Mouse (Mus musculus) cerebellum, postnatal 36 days (tissue): ENCODE results near the gene Taf5.
A peak's percentile ranks its signal among the peaks of the same experiment; 100 is the strongest.

Experiments
- DNase-seq, 2 experiments: peaks; one replicate each; pipeline ENCODE4 v3.0.0; 2021 to 2022; ENCODE audit warnings: mixed read lengths in 2 of 2

Gene Taf5

DNA sequence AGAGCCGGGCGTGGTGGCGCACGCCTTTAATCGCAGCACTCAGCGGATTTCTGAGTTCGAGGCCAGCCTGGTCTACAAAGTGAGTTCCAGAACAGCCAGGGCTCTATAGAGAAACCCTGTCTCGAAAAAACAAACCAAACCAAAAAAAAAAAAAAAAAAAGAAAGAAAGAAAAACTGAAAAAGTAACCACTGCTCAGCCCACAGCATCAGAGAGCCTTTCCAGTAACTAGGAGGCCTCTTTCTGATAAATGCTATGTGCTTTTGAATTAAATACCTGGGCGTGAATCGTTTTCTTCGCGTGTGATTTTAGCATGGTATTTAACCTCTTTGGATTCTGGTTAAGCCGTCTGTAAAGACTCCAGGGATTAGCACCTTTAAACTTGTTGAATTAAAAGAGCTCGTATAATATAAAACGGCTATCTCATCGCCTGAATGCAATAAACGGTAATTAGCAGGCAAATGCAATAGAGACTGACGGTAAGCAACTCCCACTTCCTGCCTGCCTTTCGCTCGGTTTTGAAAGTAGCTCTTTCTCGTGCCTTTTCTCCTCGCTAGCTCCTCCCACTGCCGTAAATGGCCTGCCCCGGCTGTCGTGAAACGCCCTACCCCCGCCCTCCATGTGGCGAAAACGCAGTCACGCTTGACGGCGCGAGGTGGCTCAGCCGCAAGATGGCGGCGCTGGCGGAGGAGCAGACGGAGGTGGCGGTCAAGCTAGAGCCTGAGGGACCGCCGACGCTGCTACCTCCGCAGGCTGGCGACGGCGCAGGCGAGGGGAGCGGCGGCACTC lies at the start of gene Taf5:
Gene Taf5, plus strand, starts transcription at position 651 of the 787 bp plus-strand sequence.
- peak; percentile 96 to 97 for DNase-seq

DNA sequence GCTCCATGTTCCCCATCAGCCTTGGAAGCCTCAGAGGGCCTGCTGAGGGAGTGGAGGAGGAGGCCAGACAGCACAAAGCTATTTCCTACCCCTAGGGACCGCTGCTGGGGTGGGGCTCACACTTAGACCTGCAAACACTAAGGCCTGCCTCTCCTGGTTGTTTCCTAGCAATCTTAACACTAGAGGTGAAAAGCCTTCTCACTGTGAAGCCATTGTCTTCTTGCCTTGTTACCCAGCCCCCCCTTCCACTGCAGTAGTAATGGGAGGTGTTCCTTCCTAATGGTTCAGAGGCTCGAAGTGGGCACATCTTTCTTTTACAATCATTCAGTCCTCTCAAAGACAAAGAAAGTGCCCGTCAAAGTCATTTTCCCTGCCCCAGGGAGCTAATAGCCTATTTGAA lies 49.7 kb upstream of the Taf5 start:
- no peak for DNase-seq

DNA sequence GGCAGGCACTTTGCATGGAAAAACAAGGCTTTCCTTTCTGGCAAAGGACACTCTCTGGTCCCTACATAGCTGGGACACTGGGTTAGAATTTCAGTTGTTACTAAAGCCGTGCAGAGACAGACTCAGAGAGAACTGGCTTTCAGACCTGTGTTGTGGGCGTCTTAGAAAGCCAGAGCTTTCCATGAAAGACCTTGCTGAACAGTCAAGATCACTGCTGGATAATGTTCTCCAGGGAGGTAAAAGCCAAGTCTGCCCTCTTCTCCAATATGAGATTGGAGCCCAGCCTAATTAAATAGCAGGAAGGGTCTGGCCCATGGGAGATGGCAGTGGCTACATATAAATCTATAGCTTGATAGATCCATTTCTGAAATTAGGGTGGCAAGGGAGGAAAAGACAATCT lies 49.2 kb upstream of the Taf5 start:
- no peak for DNase-seq

DNA sequence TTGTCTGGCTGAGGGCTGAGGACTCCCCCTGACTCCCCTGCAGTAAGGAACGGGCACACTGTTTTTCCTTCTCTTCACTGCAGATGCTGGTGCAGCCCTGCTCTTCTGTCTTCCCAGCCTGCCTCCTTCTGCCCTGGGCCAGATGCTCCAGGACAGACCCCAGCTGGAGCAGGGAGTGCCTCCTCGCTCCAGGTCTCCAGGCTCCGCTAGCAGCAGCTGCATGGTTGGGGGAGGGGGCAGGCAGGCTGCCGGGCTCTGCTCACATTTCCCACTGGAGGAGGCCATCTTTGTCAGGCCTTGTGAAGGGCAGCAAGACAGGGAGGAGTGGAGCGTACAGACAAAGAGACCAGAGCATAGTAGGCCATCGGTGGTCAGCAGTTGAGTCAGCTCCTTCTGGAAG lies 48.2 kb upstream of the Taf5 start:
- DNase-seq = peak in 1 of 2 experiments; percentile 22

DNA sequence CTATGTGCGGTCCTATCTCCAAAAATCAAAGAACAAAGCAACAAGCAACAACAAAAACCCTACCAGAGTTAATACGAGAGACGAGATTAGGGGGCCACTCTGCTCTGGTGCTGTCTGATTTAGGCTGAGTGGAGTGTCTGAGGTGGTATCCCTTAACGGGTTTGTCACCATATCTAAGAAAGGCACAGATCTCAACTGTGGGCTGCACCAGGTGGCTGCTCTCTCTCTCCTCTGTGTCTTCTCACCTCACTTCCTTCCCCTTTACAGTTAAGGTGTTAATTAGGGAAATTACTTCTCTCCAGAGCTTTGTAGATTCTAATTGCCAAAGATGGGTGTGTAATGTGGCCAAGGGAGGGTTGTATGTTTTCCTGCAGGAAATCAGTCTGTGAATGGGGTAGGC lies 44.8 kb upstream of the Taf5 start:
- no peak for DNase-seq

DNA sequence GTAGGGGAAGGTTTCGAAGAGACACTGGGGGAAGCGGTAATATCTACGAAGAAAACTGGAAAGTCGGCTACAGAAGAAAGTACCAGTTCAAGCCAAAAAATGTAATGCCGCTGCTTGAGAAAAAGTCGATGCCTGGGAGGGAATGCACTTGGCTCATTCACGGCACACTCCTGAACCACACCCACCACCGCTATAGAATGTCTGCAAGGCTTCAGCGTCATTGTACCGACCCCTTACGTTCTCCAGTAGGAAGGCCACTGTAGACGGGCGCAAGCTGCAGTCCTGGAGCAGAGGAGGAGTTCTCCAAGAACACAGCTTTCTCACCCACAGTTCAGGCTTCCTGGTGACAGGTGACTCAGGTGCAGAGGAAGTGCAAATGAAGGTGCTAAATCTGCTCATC lies 44.0 kb upstream of the Taf5 start:
- DNase-seq = no peak

DNA sequence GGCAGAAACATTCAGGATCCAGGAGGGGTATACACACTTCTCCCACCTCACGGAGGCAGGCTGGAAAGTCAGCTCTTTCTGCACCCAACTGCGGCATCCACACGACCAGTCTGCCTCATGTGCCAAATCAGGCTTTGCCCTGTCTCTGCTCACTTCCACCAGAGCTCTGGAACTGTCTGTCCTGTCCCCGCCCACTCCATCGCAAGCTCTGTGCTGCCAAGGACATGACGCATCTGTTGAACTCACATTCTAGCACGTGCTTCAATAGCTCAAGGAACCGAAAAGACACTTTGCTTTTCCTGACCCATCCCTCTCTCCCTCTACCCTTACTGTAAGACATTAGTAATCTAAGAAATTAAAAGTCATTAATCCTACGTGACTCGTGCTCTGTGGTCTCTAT lies 42.6 kb upstream of the Taf5 start:
- no peak for DNase-seq

DNA sequence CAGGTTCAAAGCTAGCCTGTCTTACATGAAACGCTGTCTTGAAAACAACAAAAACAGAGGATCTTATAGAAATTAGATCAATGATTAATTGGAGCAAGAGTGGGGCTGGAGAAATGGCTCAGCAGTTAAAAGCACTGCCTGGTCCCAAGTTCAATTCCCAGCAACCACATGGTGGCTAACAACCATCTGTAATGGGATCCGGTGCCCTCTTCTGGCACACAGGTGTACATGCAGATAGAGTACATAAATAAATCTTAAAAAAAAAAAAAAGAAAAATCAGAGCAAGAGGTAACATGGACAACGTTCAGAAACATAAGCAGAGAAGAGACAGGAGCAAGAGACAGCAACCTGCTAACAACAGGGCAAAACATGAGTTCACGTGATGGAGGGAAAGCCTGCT lies 41.0 kb upstream of the Taf5 start:
- DNase-seq = no peak

DNA sequence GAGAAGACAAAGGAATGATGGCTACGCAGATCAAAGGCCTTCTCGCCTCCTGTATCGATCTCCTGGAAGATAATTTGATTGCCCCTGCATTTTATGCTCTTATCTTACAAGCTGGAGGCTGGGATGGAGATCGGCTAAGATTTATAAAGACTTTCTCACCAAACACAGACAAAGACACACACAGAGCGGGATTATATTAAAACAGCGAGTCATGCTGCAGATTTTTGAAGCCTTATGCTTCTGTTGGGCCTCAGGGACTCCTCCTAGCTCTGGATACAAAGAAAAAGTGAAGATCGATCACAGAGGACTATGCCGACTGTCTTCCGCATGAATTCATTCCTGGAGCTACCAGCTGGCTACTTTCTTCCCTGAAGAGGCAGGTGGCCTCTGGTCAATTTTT lies 37.8 kb upstream of the Taf5 start:
- DNase-seq = no peak

DNA sequence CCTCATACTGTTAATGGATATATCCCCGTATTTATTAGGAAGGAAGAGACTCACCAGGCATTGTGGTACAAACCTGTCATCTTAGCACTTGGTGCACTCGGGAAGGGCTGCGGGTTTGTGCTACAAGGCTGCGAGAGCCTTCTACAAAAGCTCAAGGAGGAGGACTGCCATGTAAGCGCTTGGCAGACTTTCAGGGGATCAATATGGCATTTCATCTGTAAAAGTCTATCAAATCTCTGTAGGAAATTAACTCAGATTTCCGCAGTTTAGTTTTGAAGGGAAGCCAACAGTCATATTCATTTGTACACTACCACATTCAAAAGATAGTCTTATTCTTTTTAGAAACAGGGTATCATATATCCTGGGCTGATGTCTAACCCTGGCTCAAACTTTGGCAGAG lies 35.8 kb upstream of the Taf5 start:
- no peak for DNase-seq

DNA sequence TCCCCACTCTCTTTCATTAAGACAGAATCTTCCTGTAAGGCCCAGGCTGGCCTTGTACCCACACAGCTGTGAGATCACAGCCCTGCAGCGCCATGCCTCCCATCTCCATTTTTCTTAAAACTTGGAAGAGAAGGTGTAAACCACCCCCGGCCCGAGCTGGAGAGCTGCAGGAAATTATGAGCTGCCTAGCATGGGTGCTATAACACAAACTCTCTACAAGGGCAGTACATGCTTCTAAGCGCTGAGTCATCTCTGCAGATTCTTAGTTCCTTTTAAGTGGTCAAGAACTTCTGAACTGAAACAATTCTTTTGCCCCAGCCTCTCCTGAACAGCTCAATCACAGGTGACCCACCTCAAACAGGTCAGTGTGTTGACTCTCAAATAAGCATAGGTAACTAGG lies 32.6 kb upstream of the Taf5 start:
- DNase-seq = no peak

DNA sequence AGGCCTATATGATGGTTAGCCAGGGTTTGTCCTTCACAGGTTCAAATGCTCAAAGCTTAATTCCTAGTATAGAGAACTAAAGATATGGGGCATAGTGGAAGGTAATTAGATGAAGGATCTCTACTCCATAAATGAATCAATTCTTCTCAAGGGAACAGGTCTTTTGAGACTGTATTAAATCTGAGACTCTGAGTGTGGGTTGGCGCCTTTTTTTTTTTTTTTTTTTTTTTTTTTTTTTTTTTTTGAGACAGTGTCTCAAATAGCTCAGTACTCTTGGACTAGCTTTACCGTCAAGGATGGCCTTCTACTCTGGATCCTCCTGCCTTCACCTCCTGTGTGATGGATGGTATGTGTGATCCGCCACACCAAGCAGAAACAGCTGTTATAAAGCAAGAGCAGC lies 30.9 kb upstream of the Taf5 start:
- DNase-seq = no peak

DNA sequence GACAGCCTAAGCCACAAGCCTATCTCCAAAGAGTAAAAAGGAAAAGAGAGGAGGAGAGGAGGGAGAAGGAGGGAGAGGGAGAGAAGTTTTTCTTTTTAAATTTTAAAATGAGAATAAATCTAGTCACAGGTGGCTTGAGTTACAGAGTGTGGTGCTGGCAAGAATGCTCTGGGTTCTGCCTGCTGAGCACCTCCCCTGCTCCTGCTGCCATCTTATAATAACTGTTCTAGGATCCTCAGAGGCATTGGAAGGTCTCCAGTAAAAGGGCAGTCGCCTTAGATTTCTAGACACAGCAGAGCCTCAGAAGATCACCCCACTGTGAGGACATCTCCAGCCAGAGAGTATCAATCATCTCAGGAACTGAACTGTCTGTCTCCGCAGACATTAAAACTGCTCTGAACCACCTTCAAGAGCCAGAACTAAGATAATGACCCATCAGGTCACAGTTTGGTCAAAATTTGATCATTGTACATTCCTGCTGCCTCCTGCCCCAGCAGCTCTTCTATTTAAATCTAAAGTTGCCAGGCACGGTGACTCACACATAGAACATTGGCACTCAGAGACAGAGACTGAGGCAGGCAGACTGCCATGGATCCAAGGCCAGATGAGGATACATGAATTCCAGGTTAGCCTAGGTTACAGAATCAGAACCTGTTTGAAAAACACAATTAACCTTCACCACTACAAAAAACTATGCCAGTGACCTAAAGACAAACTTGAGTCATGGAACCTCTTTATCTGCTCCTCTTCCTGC lies 26.6 kb upstream of the Taf5 start:
- DNase-seq = no peak

DNA sequence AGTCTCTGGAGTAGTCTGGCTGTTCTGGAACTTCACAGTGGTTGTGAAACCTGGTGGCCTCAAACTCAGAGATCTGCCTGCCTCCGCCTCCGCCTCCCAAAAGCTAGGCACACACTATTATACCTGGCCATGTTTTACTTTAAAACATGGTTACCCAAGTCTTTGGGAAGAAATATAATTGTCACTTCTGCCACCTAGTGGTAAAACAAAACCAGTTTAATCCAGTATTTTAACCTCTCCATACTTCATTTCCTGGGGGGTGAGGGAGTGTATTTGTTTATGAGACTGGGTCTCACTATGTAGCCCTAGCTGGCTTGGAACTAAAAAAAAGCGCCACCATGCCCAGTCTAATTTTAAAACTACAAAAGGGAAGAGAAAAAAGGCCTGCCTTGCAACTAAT lies 23.9 kb upstream of the Taf5 start:
- DNase-seq = no peak

DNA sequence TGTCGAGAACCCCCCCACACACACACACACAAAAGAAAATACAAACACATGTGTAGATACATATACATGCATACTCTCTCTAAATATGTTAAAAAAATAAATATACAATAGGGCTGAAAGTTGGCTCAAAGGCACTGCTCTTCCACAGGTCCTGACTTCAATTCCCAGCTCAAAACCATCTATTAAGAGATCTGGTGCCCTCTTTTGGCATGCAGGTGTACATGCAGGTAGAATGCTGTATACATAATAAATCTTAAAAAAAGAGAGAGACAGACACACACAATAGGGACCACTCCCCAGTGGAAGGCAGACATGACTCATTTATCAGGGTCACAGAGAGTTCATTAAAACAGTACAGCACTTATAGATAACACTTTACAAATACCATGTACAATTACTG lies 21.2 kb upstream of the Taf5 start:
- DNase-seq = no peak

DNA sequence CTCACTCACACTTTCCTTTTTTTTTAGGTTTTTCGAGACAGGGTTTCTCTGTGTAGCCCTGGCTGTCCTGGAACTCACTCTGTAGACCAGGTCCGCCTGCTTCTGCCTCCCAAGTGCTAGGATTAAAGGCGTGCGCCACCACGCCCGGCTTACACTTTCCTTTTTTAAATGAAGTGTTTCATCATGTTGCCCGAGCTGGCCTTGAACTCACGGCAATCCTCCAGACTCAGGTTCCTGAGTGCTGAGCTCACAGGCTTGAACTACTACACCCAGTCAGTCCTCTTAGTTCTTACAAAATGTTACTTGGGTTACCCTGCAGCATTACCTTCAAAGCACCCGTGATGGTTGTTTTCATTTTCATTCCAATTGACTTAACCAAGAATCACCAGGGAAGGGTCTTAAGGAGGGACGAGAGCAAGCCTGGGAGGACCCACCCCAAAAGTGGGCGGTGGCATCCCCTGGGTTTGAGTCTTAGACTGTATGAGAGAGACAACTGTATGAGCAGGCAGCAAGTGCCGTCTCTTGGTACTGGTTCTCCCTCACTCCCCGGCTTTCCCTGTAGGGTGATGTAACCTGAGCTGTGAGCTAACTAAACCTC lies 20.2 kb upstream of the Taf5 start:
- DNase-seq = no peak

DNA sequence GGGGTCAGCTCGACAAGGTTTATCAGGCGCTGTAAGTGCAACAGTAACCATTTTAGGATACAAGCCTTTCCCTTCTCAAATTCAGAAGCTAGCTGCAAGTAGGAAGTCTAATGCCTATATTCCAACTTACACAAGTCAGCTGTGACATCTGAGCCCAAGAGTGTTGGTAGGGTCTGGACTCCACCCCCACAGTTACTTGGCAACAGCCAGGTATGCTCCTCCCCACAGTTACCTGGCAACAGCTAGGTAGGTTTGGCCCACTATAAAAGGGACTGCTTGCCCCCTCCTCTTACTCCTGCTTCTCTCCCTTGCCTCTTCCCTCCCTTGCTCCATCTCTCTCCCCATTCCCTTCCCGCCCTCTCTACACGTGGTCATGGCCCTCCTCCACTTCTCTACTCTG lies 18.5 kb upstream of the Taf5 start:
- DNase-seq = no peak

DNA sequence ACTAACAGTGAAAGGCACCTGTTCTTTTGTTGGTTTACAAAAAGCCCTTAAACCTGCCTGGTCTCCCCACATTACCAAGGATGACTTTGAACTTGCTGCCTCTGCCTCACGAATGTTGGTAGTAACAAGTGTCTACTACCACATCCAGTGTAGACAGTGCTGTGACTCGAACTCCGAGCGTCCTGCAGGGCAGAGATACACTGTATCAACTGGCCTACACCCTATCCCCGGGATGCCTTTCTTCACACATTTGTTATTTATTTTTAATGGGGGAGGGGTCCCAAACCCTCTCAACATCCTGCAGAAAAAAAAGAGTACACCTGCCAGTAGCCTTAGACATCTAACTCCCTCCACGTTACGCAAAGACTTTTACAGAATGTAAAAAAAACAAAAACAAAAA lies 17.7 kb upstream of the Taf5 start:
- DNase-seq = no peak

DNA sequence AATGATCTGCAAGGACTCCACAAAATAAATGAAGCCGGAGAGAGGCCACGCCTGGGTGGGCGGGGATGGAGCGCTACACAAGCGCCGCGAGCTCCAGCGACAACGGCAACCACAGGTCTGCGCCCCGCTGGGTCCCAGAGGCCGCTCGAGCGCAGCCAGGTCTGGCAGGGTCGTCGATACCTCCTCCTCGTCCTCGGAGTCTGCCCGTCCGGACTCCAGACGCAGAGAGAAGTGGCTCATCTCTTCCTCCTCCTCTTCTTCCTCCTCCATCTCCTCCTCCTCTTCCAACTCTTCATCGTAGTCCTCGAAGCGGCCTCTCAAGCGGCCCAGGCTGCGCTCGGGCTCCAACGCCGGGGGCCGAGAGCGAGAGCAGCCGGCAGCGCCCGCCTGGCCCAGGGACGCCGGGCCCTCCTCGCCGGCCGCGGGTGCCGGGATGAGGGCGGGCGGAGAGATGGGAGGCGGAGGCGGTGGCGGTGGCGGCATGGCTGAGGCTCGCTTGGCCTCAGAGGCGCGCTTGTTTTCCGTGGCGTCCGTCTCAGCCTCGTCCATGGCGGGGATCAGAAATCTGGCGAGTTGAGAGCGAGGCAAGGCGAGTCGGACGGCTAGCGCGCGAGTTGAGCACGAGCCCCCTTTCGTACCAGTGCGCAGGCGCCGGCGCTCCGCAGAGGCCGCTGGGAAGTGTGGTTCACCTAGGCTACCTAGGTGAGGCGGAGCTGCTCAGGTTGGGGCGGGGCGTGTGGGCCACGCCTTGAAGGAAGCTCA lies 17.1 kb upstream of the Taf5 start, which contains the start of gene Pcgf6:
Gene Pcgf6, minus strand, starts transcription at position 636 of the 762 bp plus-strand sequence.
- peak; percentile 88 to 89 for DNase-seq

DNA sequence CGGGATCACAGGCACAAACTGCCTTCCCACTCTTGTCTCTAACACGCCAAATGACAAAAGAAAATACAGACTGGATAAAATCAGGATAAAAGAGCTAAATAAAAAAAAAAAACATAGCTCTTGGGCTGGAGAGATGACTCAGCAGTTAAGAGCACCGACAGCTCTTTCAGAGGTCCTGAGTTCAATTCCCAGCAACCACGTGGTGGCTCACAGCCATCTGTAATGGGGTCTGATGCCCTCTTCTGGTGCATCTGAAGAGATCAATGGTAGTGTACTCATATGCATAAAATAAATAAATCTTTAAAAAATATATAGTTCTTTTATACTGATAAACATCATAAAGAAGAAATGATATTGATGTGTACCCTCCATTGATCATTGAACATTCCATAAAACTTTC lies 14.6 kb upstream of the Taf5 start:
- DNase-seq = no peak

DNA sequence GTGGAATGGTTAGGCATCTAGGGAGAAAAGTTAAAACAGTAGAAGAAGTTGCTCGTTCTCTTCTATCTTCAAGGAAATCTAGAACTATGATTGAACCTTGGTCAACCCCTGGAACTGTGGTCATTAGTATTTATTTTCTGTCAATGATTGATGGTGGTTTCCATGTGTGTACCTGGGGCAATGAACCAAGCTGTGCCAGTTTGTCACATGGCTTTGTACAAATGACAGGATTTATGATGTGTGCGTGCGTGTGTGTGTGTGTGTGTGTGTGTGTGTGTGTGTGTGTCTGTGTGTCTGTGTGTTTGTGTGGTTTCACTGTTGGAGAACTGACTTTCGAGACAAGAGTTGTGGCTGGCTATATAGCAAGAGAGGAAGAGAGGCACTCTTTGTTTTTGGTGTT lies 14.1 kb upstream of the Taf5 start:
- DNase-seq = no peak

DNA sequence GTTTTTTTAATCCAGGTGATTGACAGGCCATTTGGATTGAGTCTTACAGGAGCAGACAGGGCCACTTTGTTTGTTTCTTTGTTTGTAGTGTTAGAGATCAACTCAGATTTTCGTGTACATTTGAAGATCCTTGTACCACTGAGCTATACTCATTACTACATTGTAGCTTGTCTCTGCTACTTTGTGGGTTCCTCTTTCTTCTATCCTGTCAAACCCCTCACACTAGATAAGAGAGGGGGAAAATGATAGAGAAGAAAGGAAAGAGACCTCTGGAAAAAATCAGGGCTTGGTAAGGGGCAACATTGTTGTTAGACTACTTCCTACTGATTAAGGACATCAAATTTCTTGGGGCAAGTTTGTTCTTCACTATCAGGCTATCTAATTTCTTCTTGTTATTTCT lies 9.9 kb upstream of the Taf5 start:
- no peak for DNase-seq

DNA sequence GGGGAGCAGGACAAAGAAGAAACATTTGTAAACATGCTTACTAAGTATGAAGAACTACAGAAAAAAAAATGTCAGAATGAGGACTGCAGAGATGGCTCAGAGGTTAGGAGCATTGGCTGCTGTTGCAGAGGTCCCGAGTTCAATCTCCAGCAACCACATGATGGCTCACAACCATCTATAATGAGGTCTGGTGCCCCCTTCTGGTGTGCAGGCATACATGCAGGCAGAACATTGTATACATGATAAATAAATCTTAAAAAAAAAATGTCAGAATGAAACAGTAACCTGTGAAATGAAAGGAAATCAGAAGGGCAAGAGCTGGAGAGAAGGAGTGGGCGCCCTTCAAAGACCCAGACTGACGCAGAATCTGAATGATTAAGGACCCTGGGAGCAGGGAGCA lies 1.7 kb upstream of the Taf5 start:
- DNase-seq = no peak
